Mouse (Mus musculus) cortical plate, adult 2 months (tissue): Measurements from ENCODE around the gene Gm32742. TPM values are rescaled to one million over a fixed set of nuclear protein-coding genes. Genes with fewer than 3 reads are reported as not detected.

Experiments
- H3K27ac ChIP-seq: fragments of 200-500 bp; 2 replicates; pipeline ENCODE4 v1.5.1; 2012; ENCODE audit warnings: low read length, control low read depth, inconsistent platforms; ENCODE audit not compliant: insufficient read depth
- H3K4me1 ChIP-seq: fragments of 200-500 bp; 2 replicates; pipeline ENCODE4 v1.6.1; 2011; ENCODE audit warnings: low read length; ENCODE audit not compliant: control insufficient read depth, insufficient read depth
- H3K4me3 ChIP-seq: fragments of 200-500 bp; 2 replicates; pipeline ENCODE4 v1.5.1; 2011; ENCODE audit warnings: mild to moderate bottlenecking, low read length, control low read depth; ENCODE audit not compliant: insufficient read depth
- CTCF ChIP-seq: fragments of 200-500 bp; IDR thresholded peaks from 2 replicates; pipeline ENCODE4 v1.5.1; 2011; ENCODE audit warnings: mild to moderate bottlenecking, control low read depth, low read length; ENCODE audit not compliant: insufficient read depth; ENCODE audit errors: extremely low read depth
- POLR2A ChIP-seq: fragments of 200-500 bp; IDR thresholded peaks from 2 replicates; pipeline ENCODE4 v1.6.1; 2011; ENCODE audit warnings: mild to moderate bottlenecking, low read length, control low read depth; ENCODE audit not compliant: insufficient read depth; ENCODE audit errors: extremely low read depth
- polyA plus RNA-seq: library from polyadenylated mRNA; depleted of rRNA; stranded (reverse); fragments of >200 nt; gene quantifications from 2 replicates; pipeline ENCODE4 v1.2.3, GENCODE M21; 2012; rRNA removed

The Gm32742 gene
- polyA plus RNA-seq: 0.02 TPM in 2 replicates

DNA sequence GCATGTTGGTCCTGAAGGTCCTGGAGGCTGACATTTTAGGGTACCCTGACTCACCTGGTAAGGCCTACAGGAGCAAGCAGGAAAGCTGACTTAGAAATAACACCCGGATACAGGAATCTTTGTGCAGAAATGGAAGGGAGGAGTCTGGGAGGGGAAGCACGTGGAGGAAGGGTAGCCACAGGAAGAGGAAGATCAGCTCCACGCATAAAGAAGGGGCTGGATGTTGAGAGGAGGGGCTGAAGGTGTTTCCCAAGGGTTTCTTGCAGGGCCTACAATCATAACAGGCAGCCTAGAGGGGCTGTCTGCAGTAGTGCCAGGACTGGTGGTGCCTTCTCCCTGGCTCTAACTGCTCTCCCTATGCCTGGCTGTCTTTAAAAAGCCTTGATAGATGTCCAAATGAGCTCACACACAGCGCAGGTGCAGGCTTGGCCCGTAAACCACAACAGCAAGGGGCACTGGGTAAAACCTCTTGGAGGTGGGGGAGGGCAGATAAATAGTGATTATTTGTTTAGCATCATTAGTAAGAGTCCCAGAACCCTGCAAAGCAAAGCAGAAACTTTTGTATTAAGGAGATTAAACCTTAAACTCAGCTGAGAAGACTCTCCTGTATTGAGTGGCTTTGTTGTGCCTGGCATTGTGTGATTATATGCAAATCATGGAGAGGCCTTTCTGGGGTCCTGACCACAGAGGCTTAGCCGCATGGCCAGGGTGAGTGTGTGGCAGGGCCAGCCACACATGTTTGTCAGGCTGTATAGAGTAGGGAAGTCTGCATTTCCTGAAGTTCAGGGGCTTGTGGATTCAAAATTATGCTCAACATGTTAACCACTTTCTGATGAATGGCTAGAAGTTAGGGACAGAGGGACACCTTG lies at the start of gene Gm32742:
TSS of gene Gm32742 (minus strand) at position 206 of the 869 bp plus-strand sequence.
- no peak within 1 kb of the TSS for H3K27ac ChIP-seq
- H3K4me3 ChIP-seq: no peak within 1 kb of the TSS
- no peaks in the 10 kb centered on the region for H3K4me1 ChIP-seq
- no peak for TF ChIP-seq CTCF
- TF ChIP-seq POLR2A: no peak

DNA sequence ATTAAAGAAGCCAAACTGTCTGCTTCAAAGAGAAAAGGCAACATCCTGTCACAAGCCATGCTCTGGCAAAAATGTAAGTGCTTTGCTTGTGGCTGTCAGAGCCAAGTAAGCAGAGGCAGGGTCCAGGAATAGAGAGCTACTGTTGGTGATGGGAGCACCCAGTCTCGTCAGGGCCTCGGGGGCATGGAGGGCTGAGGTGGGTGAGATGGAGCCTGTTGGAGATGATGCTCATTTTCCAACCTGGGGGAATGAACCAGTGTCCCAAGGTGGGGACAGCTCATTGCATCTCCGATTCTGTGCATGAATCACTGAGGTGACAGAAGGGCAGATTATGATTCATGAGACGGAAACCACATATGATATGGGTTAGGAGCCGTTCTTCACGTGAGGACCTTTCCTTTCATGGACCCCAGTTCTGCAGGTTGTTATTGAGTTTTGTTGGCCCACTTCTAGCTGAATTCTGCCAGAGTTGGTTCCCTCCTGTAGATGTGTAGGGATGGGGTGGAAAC lies 48.5 kb upstream of the Gm32742 start:
- H3K27ac ChIP-seq: no peak overlapping the region
- TF ChIP-seq CTCF (no peak), POLR2A (no peak)

DNA sequence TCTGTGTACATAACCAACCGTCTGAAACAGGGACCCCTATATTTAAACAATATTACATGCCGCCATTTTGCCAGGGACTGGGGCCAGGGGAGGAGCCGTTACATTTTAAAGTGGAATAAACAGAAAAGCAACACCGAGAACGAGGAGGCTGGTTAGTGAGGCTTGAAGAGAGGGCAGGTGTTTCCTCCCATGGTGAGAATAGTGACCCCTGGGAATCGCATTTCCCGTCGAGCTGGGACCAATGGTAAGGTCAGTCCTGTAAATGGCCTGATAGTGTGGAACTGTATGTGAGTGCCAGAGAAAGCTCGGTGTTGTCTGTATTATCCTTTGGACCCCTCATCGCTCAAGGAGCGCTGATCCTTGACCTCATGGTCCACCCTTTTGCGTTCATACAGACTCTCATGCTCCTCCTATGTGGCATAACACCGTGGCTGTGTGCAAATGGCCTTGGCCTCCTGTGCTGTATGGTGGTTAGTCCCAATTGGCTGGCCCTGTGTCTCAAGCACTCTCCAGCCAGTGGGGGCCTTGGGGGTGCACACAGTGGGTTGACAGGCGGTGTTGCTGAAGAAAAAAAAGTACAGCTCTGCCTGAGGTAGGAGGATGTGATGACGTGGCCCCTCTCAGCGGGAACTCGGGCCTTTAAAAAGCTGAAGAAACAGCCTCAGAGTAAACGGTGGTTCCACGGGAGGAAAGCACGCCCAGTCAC lies 47.9 kb upstream of the Gm32742 start, which contains the start of gene Pou2af1:
TSS of gene Pou2af1 (plus strand) at position 686 of the 706 bp plus-strand sequence.
- Histone ChIP-seq H3K4me1 (no peaks in the 10 kb centered on the region), H3K4me3 (no peak within 1 kb of the TSS), H3K27ac (no peak within 1 kb of the TSS)
- no peak for TF ChIP-seq CTCF

More for the DNA sequence above, 48.5 kb upstream of the Gm32742 start:
- Histone ChIP-seq H3K4me3 (no peak overlapping the region), H3K4me1 (no peaks in the 10 kb centered on the region)

DNA sequence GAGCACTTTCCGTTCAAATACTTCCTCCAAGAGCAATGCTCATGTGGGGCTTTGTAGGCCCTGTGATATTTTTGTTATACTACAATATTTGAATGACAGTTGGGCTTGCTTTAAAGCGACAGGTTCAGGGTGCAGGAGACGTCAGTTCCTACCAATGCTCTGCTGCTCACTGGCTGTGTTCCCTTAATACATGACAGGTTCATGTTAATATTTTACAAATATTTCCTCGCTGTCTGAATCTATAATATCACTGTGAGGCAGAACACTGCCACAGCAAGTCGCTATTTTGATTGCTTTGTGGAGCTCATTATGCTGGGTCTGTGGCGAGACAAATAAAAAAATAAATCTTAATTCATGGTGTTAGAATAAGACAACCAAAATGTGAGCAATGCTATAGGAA lies 45.9 kb upstream of the Gm32742 start:
- no peak for TF ChIP-seq POLR2A
- no peak for TF ChIP-seq CTCF
- H3K4me3 ChIP-seq: no peak overlapping the region
- no peaks in the 10 kb centered on the region for H3K4me1 ChIP-seq
- H3K27ac ChIP-seq: no peak overlapping the region

DNA sequence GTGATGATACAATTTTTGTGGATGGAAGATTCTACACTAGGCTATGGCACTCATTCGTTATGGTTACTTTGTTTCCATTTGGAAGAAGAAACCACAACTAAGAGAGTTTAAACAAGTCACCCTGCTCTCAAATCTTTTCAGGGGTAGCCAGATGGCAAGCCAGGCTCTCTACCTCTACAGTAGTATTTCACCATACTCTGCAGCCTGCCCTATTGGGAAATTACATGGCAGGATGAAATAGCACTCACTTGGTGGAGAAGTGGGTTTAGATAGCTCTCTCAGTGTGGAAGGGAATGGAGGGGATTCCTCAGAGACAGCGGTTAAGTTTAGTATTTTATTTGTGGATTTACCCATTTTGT lies 43.6 kb upstream of the Gm32742 start:
- no peak overlapping the region for H3K4me3 ChIP-seq
- no peaks in the 10 kb centered on the region for H3K4me1 ChIP-seq
- no peak overlapping the region for H3K27ac ChIP-seq
- no peak for TF ChIP-seq POLR2A
- TF ChIP-seq CTCF: no peak

DNA sequence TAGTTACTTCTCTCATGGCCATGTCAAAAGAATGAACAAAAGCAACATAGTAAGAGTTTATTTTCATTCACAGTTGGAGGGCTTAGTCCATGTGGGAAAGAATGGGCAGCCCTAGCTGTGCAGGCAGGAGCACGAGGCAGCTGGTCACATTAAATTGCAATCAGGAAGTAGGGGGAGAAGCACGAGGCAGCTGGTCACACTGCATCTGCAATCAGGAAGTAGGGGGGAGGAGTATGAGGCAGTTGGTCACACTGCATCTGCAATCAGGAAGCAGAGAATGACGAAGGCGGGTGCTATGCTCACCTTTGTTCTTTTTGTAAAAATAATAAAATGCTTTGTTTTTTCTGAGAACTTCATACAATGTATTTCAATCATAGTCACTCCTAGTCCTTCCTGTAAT lies 29.5 kb upstream of the Gm32742 start:
- no peak overlapping the region for H3K27ac ChIP-seq
- TF ChIP-seq CTCF (no peak), POLR2A (no peak)
- H3K4me1 ChIP-seq: no peaks in the 10 kb centered on the region
- no peak overlapping the region for H3K4me3 ChIP-seq

DNA sequence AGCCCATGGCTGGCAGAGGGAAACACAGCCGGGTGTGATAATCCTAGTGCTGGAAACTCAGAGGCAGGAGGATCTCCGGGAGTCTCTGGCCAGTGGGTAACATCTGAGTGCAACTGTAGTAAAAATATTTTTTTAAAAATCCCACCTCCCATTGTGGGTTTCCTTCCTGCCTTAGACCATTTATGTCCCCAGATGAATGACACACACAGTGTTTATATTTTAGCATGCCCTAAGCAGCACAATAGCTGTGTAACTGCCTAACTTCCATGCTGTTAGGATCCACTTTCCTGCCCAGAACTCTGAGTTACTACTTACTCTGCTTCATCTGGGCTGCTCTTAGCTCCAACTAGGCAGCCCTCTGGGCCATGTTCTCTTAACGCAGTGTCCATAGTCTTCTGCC lies 25.3 kb upstream of the Gm32742 start:
- no peaks in the 10 kb centered on the region; the same call in 1 of the 2 replicates for H3K4me1 ChIP-seq
- no peak overlapping the region for H3K4me3 ChIP-seq
- no peak overlapping the region for H3K27ac ChIP-seq
- no peak for TF ChIP-seq CTCF
- TF ChIP-seq POLR2A: no peak

DNA sequence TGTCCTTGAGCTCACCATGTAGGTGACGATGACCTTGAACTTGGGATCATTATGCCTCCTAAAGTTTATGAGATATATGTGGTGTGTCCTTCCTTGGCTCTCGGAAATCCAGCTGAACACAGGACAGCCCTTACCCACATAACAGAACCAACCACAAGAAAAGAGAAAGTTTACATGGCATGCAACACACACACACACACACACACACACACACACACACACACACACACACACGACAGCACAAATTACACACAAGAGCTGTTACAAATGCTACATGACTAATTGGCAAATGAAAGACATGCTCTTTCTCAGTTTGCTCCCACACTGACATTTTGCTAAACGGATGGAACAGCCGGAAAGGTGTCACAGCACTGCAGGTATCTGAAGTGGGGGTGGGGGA lies 20.6 kb upstream of the Gm32742 start:
- peaks cover 3% of the 10 kb centered on the region for H3K4me1 ChIP-seq
- TF ChIP-seq POLR2A: no peak
- TF ChIP-seq CTCF: no peak
- no peak overlapping the region for H3K4me3 ChIP-seq
- no peak overlapping the region for H3K27ac ChIP-seq

DNA sequence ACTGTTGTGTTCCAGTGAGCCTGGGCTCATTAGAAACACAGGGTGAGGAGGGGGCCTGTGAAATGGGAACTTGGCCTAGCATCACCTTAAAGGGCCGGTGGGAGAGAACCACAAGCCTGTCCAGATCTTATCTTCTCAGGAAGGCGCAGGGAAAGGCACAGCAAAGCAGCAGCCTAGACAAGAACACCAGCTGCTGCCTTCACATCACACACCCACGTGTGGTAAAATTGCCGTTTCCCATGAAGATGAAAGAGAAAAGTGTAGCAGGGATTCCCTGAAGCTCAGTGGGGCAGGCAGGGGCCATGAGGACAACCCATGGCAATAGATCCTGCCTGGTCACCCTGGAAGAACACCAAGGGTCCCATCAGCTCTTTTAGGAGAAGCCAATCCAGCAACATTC lies 20.1 kb upstream of the Gm32742 start:
- H3K4me1 ChIP-seq: peaks cover 5% of the 10 kb centered on the region
- no peak for TF ChIP-seq POLR2A
- no peak for TF ChIP-seq CTCF
- no peak overlapping the region for H3K4me3 ChIP-seq
- H3K27ac ChIP-seq: no peak overlapping the region
